Mouse (Mus musculus) B cell, adult 2 months (primary cell): ENCODE data around the gene Cyp2c70.
"Not testable (repeated sequence)": the region's sequence is repeated elsewhere in the genome, so short reads cannot be mapped to it uniquely, and the experiment has no call there.

ENCODE experiments used
- DNase-seq, 2 experiments: peaks; one replicate each; pipeline ENCODE4 v3.0.0; 2022

Gene Cyp2c70

DNA sequence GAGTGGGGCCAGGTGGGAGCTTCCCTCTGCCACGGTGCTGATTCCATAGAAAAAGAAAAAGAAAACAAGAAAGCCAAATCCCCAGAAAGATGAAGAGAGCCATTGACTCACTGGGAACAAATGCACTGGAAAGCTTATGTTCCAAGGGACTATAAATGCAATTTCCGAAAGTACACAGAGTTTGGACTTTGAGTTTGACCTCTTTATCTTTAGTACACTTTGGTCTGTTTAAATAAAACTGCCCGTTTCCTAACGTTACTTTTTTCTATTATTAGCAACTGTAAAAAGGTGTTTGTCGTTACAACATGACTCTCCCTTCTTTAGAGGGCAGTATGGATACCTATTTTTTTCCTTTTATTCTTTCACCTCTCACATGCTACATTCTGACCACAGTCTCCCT is at the start of gene Cyp2c70:
Gene Cyp2c70, minus strand, starts transcription at position 174 of the 400 bp plus-strand sequence.
- no peak for DNase-seq

GRCm38 (mm10) chr19:40232560-40232959 is 45.4 kb upstream of the Cyp2c70 start:
- no peak for DNase-seq

- peak in 1 of 2 experiments; percentile 6 for DNase-seq
These were observed 44.9 kb upstream of the Cyp2c70 start for GRCm38 (mm10) chr19:40231825-40232541.

GRCm38 (mm10) chr19:40231074-40231738 is 44.1 kb upstream of the Cyp2c70 start:
- DNase-seq, result no peak

GRCm38 (mm10) chr19:40226516-40227151 is 39.5 kb upstream of the Cyp2c70 start:
- DNase-seq, result no peak

DNA sequence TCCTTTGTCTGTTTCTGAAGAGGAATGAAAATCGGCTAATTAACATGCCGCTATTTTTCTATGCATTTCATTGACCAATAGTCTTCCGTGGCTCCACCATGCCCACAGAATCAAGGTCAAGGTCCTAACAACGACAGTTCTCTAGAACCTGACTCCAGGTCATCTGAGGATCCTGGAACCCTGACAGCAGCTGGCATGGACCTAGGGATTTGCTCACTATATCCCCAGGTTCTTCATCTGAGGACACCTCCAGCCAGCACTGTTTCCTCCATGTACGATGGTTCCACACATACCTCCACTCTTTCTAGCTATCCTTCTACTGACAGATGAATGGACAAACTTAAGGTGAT is 38.6 kb upstream of the Cyp2c70 start:
- no peak for DNase-seq

DNA sequence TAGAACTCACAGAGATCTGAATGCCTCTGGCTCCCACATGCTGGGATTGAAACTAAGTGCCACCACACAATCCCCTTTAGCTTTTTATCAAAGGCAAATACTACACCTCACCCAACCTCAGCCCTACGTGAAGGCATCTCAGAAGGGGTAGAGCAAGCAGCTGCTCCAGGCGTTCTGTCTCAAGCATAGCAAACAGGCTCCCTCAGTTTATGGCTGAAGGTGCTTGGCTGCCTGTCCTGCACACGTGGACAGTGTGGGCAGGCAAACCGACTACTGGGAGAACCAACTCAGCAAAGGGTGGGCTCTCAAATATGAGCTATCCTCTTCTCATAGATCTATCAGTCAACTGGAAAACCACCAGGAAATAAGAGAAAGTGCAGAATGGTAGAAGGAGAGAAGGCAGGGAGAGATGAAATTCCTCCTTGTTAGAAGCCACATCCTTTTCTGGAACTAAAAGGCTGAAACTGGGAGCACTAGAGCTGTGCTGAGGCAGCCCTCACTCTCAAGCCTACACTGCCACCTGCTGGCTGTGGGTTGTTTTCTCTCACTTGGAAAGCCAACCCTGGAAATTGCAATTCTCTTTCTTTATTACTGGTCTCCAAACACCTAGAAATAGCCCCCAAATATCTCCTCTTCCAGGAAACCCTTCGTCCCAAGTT is 38.1 kb upstream of the Cyp2c70 start:
- DNase-seq, result peak; percentile 52 to 54

DNA sequence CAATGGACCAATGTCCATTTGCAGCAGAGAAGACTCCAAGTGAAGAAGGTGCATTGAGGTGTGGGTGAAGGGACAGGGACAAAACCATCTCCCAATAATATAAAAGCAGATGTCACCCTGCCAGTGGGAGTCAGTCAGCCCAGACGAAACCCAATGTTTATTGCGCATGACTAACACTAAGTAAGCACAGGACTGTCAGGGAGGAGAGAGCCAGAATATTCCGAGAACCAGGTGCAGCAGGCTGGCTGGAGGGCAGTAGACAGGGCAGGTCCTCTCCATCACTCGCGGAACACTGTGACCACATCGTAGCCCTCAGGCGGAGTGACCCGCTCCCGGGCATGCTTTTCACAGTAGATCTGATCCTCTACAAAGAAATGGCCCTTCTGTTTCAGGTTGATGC is 35.2 kb upstream of the Cyp2c70 start:
- DNase-seq, result not testable (repeated sequence)

GRCm38 (mm10) chr19:40220878-40221277 is 33.7 kb upstream of the Cyp2c70 start:
- DNase-seq, result no peak

DNA sequence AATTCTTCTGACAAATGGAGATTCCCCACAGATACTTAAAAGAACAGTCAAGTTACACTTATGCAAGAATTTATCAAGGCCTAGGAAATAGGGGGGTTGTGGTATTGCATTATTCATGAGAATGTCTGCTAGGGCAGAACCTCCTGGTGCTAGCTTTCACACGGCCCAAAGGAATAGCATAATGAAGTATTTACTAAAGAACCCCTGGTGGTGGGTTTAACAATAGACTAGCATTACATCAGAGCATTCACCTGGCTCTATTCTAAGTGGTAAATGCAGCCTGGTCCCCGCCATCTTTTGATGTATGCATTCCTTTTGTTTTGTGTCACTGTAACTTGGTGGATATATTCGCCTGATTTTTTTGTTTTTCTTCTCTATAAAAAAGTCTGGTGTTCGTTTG is 15.8 kb upstream of the Cyp2c70 start:
- not testable (repeated sequence) for DNase-seq

DNA sequence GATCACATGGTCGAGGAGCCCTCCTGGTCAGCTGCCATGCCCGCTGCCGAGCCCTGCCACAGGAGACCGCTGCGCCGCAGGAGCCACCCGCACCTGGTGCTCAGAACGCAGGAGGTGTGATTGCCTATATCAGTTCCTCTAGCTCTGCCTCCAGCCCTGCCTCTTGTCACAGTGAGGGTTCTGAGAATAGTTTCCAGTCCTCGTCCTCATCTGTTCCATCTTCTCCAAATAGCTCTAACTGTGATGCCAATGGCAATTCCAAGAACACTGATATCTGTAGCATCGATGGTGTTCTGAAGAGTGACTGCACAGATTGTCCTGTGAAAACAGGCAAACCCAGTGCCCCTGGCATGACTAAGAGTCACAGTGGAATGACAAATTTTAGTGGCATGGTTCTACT is 3.5 kb upstream of the Cyp2c70 start:
- no peak for DNase-seq

- no peak for DNase-seq
These were observed 3.5 kb downstream of the Cyp2c70 start for GRCm38 (mm10) chr19:40183600-40183999.

DNA sequence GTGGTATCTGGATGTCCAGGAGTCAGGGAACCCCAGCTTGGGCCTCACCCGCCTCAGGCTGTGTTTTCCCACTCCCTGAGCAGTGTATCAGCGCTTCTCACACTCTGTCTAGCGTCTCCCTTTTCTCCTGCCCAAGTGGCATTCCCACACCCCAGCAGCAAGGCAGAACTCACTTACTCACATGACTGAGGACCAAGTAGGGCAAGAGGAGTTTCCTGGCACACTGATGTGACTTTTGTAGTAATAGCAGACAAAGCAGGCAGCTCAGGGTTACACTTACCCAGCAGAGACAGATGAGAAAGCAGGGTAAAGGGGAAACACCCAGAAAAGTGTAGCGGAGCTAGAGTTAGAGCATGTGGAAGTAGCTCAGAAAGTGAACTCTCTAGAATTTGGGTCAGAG is 8.8 kb downstream of the Cyp2c70 start:
- DNase-seq, result no peak

GRCm38 (mm10) chr19:40168391-40168790 is 18.7 kb downstream of the Cyp2c70 start:
- not testable (repeated sequence) for DNase-seq

- not testable (repeated sequence) for DNase-seq
These were observed 60.1 kb downstream of the Cyp2c70 start for GRCm38 (mm10) chr19:40126996-40127395.

GRCm38 (mm10) chr19:40125165-40125564 is 62.0 kb downstream of the Cyp2c70 start:
- DNase-seq, result not testable (repeated sequence)

DNA sequence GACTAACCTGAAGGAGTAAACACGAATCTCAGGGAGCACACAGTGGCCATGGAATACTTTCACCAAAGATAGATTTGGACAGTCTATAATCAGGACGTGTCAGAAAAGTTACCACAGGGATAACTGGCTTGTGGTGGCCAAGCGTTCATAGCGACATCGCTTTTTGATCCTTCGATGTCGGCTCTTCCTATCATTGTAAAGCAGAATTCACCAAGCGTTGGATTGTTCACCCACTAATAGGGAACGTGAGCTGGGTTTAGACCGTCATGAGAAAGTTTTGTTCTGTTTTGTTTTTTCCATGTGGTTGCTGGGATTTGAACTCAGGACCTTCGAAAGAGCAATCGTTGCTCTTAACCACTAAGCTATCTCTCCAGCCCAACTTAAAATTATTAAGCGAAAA is 67.5 kb downstream of the Cyp2c70 start:
- not testable (repeated sequence) for DNase-seq
